Mouse (Mus musculus): ENCODE data around the gene Igsf9b. TPM values are rescaled to one million over a fixed set of nuclear protein-coding genes. Genes with fewer than 3 reads are reported as not detected.

The Igsf9b gene
- total RNA-seq (2021) = 10 to 100 TPM; 54.8 to 69.7 TPM
- long read RNA-seq, experiment 1, partial matches to known transcripts = 0 of 4 reads
- long read RNA-seq, experiment 1, other reads (novel, unspliced or antisense) = 4 of 4 reads
- long read RNA-seq, experiment 2, partial matches to known transcripts = 0 of 10 reads
- long read RNA-seq, experiment 2, other reads (novel, unspliced or antisense) = 10 of 10 reads

- DNase-seq (ENCODE audit: low spot score in 2 of 2) = peak; percentile 95 to 98
Observed at GRCm38 (mm10) chr9:27298411-27299285, at the start of gene Igsf9b. TSS of gene Igsf9b (plus strand) at chr9:27299204.

- DNase-seq (ENCODE audit: low spot score in 2 of 2) = no peak
Observed at GRCm38 (mm10) chr9:27252034-27252714, 46.8 kb upstream of the Igsf9b start.

DNA sequence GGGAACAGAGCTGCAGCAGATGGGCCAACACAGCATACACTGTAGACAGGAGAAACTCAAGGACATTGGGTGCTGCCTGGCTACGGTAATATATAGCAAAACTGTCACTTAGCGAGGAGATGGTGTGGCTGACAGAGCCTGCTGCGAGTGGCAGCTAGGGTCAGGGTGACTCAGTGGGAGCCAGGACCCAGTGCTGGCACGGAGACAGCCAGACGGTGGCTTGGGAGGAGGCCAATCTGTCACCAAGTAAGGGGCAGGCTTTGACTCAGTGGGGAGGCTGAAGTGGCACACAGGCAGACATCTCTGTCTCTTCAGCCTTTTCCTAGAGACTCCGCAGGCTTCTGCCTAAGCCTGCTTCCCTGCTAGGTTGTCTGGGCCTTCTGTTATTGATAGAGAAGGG is 42.5 kb upstream of the Igsf9b start:
- DNase-seq (ENCODE audit: low spot score in 2 of 2) = no peak

- DNase-seq (ENCODE audit: low spot score in 2 of 2) = no peak
Observed at GRCm38 (mm10) chr9:27260378-27260947, 38.5 kb upstream of the Igsf9b start.

DNA sequence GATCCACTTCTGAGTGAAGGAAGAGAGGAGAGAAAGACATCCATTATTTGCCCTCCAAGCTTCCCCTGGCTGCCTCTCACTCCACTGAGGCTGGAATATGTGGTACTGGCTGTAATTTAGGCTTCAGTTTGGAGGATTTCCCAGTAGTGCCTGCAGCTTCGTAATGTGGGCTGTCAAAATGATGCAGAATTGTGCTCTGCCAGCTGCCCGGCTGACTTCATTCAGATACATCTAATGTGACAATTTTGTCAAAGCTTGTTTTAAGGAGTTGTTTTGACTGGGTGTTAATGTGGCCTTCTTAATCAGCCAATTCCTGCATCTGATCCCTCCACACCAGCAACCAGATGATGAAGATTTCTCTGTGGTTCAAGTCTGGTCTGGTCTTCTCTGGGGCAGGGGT is 37.1 kb upstream of the Igsf9b start:
- DNase-seq (ENCODE audit: low spot score in 2 of 2) = peak in 1 of 2 experiments; percentile 75

GRCm38 (mm10) chr9:27265009-27265408 is 34.0 kb upstream of the Igsf9b start:
- DNase-seq (ENCODE audit: low spot score in 2 of 2) = no peak

- DNase-seq (ENCODE audit: low spot score in 2 of 2) = no peak
Observed at GRCm38 (mm10) chr9:27267878-27268277, 31.1 kb upstream of the Igsf9b start.

- DNase-seq (ENCODE audit: low spot score in 2 of 2) = no peak
Observed at GRCm38 (mm10) chr9:27268493-27268892, 30.5 kb upstream of the Igsf9b start.

- DNase-seq (ENCODE audit: low spot score in 2 of 2) = no peak
Observed at GRCm38 (mm10) chr9:27269322-27269721, 29.7 kb upstream of the Igsf9b start.

DNA sequence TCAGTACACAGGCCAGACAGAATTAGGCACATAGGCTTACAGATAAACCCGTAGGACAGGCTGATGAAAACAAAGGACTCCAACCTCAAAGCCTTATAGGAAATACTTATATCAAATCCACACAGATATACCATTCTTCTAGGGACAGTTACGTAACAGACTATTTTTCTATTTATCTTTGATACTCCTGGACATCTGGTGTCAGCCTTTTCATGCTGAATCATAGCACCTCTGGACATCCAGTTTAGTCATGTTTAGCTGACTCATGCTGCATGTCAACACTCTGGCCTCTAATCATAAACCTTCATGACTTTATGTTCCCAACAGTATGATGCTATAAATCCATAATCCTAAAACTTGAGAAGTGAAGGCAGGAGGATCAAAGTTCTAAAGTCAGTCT is 29.1 kb upstream of the Igsf9b start:
- no peak for DNase-seq (ENCODE audit: low spot score in 2 of 2)

DNA sequence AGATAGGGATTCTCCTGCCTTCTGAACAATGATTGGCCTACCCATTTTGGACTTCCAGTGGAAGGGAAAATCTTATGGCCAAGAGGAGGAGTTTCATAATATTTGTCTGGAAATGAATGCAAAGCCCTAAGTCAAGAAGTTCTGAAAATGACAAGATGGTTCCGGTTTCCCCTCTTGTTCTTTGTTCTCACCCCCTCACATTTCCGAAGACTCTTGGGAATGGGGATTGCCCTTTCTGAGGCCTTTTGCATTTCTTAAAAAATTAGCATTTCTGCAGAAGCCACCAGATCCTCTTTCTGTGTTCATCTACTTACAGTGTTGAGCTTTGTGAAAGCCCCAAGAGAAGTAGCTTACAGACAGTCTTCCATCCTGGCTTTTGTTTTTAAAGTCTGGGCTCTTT is 27.1 kb upstream of the Igsf9b start:
- DNase-seq (ENCODE audit: low spot score in 2 of 2) = no peak

GRCm38 (mm10) chr9:27272858-27273257 is 26.1 kb upstream of the Igsf9b start:
- DNase-seq (ENCODE audit: low spot score in 2 of 2) = no peak

- DNase-seq (ENCODE audit: low spot score in 2 of 2) = no peak
Observed at GRCm38 (mm10) chr9:27276282-27276839, 22.6 kb upstream of the Igsf9b start.

DNA sequence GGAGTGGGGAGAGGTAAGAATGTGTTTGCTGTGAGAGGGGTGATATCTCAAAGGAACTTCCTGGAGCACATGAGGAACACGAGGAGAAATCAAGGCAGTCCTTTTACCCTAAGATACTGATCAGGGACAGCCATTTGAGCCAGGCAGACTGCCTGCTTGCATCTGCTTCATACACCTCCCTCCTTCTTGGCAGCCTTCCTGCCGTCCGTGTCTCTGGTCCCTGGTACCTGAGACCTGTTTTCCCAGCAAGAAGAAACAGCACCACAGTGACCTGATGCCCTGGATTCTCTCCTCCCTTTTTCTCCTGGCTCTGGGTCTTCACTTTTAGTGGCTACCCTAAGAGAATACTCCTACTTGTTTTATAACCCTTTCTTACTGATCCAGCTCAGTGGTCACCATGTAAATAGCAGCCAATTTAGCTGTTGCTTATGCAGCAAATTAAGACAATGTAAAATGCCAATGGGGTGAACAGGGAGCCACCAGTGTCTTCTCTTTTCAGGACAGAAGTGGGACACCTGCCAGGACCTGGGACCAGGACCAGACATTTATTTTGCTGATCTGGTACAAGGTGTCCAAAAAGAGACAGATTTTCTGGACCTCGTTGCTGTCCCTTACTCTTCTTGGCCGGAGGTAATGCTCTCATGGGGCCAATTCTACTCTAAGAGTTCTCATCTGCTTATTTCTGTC is 21.5 kb upstream of the Igsf9b start:
- DNase-seq (ENCODE audit: low spot score in 2 of 2) = no peak

DNA sequence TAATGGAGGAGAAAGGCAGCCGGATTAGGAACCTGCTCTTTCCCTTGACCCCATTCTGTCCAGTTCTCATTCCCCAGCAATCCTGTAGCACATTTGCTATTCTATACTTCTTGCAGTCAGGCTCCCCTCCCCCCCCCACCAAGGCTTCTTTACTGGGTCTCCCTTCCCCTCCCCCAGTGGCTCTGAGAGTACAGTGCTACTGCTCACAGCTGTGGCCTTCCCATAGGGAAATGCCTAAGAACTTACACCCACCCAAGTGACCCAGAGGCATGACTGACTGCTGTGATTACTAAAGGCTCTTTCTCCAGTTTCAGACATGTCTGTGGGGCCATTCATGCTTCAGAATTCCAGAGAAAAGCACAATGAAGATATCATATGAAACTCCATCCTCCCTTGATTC is 20.0 kb upstream of the Igsf9b start:
- DNase-seq (ENCODE audit: low spot score in 2 of 2) = no peak

- DNase-seq (ENCODE audit: low spot score in 2 of 2) = no peak
Observed at GRCm38 (mm10) chr9:27280976-27281375, 18.0 kb upstream of the Igsf9b start.

DNA sequence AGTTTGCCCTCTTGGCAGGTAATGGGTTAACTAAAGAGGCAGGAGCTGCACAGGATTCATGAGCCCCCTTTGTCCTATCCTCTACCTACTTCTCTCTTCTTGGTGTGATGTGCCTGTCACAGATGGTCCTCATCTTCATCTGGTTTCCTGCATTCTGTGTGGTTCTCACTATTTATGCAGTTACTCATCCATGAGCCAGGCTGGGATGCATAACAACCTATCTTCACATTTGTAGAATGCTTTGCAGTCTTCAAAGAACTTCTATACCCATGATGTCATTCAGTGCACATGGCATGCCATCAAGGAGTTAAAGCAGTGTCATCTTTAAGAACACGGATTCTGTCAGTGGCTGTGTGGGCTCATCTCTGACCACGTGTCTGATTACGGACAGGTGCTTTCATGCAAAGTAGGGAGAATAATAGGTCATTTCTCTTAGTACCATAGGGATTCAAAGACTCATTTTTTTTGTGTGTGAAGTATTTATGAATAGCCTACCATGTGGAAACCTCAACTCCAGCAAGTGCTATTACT is 13.2 kb upstream of the Igsf9b start:
- no peak for DNase-seq (ENCODE audit: low spot score in 2 of 2)

DNA sequence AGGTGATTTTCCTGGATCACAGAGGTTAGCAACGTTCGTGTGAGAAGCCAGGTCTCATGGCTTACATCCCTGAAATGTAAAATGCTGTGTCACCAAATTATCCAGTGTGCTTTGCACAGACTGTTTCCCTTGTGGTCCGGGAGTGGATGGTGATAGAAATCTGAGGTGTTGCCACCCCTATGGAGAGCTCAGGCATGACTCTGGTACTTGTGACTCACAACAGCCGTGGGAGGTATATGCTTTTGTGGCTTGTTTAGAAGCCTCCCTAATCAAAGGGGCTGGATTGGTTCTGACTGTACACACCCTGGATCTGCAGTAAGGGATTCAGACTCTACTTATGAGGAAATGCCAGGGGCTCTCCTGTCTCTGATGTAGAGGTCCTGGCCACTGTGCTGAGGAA is 12.7 kb upstream of the Igsf9b start:
- DNase-seq (ENCODE audit: low spot score in 2 of 2) = no peak

DNA sequence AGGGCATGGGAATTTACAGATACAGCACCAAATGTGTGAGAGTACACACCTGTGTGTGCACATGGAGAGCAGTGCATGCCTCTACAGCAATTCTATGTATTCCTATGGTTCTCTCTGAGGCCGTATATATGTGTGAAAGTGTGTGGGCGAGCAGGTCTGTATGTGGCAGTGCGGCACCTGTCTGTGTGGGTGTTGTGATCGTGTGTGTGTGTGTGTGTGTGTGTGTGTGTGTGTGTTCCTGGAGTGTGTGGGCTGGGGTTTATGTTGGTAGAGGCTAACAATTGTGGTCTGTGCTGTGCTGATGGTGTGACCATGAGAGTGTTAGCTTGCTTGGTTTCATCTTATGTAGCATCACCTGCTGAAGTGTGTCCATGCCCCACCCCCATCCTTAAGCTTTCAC is 12.1 kb upstream of the Igsf9b start:
- no peak for DNase-seq (ENCODE audit: low spot score in 2 of 2)

- peak in 1 of 2 experiments; percentile 62 for DNase-seq (ENCODE audit: low spot score in 2 of 2)
Observed at GRCm38 (mm10) chr9:27287419-27287818, 11.6 kb upstream of the Igsf9b start.

- DNase-seq (ENCODE audit: low spot score in 2 of 2) = peak in 1 of 2 experiments; percentile 74
Observed at GRCm38 (mm10) chr9:27288442-27288841, 10.6 kb upstream of the Igsf9b start.
